Mouse (Mus musculus): ENCODE data around the gene Slc13a4. TPM values are rescaled to one million over a fixed set of nuclear protein-coding genes. Genes with fewer than 3 reads are reported as not detected.

The Slc13a4 gene
- total RNA-seq, 2 experiments from 2014 or later: 0.46 TPM

- no peak for DNase-seq
Observed at GRCm38 (mm10) chr6:35302581-35302980, 5.3 kb downstream of the Slc13a4 start.

GRCm38 (mm10) chr6:35298323-35298722 is 9.6 kb downstream of the Slc13a4 start:
- no peak for DNase-seq

- DNase-seq: no peak
Observed at GRCm38 (mm10) chr6:35297516-35298227, 10.3 kb downstream of the Slc13a4 start.

- DNase-seq: peak; percentile 86
Observed at GRCm38 (mm10) chr6:35297001-35297400, 10.9 kb downstream of the Slc13a4 start.

- no peak for DNase-seq
Observed at GRCm38 (mm10) chr6:35294964-35295363, 13.0 kb downstream of the Slc13a4 start.

DNA sequence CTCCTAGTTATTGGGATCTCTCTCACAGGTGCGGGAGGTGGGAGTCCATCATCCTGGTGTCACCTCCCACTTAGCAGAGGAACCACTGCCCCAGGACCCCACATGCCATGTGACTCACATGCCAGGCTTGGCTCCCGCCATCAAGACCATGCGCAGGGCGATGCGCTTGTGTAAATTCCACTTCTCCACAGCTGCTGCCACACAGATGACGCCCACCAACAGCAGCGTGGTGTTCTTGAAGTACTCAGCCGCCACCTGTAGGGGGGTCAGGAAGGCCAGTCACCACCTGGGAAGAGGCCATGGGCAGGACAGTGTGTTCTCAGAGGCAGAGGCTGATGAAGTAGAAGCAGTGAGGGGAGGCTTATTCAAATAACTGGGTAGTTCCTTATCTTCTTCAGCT is 18.3 kb downstream of the Slc13a4 start:
- DNase-seq: no peak

GRCm38 (mm10) chr6:35288920-35289319 is 19.0 kb downstream of the Slc13a4 start:
- DNase-seq: no peak

GRCm38 (mm10) chr6:35288114-35288761 is 19.7 kb downstream of the Slc13a4 start:
- peak; percentile 16 to 42 for DNase-seq

DNA sequence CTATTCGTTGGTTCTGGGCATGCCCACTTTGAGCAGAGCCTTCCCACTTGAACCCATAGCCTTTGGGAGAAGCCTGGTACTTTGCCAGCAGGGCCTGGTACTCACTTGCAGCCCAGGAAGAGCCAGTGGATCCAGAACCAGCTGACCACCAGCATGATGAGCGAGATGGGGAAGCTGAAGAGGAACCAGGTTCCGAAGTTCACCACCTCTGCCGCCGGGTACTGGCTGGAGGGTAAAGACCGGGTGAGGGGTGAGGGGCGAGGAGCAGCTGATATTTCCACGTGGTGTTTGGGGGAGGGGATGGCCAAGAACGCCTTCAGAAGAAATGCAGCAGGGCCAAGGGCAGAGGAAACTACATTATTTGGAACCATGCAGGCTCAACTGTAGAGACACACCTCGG is 28.6 kb downstream of the Slc13a4 start:
- no peak for DNase-seq

DNA sequence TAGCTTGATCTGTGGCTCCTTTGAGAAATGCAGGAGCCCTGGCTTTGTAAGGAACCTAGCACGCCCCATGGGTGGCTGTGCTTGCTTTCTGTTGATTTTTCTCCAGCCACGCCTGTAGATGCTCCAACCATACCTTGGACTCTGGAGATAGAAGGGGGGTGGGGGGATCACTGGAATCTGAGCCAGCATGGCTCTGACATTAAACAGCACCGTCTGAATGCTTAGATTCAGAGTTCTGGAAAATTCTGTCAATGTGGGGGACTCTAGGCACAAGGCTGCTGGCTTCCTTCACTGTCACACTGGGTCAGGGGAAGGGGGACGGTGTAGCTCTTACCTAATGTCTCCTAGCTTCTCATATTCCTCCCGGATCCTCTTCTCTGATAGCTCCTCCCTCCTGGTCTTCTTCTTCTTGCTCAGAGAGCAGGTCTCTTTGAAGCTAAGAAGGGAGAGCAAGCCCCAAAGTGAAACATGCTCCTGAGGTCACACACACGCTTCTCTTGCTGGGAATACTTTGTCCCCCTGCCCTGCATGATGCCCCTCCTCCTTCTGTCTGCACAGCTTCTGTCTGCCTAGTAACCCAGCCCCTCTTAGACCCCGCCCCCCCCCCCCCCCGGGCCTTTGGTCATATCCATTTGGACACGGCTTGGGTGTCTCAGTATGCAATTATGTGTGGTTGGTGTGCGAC is 29.9 kb downstream of the Slc13a4 start:
- DNase-seq: no peak

DNA sequence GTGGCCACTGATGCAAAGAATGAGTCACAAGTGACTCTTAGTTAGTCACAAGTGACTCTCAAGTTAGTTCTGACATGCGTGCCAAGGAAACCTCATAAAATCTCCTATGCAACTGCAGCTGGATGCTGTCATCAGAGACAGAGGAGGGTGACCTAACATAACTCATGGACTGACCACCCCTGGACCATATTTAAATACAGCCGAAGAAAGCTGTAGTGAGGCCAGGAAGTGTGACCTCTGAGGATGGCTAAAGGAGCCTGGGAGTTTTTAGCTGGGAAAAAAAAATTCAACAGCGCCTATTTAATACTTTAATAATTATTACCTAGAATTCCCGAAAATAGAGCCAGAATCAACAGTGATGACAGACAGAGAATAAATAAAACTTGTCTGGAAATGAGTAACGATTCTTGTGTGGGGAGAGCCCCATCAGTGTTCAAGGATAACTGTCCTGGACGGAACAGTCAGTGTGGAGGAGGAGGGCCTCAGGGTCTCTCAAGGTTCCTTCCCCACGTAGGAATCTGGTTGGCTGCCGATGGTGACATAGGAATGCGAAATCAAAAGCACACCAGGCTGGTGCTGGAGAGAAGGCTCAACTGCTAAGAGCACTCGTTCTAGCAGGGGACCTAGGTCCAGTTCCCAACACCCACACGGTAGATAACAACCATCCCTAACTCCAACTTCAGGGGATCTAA is 34.4 kb downstream of the Slc13a4 start:
- DNase-seq: no peak

GRCm38 (mm10) chr6:35271868-35272765 is 35.8 kb downstream of the Slc13a4 start:
- DNase-seq: no peak

DNA sequence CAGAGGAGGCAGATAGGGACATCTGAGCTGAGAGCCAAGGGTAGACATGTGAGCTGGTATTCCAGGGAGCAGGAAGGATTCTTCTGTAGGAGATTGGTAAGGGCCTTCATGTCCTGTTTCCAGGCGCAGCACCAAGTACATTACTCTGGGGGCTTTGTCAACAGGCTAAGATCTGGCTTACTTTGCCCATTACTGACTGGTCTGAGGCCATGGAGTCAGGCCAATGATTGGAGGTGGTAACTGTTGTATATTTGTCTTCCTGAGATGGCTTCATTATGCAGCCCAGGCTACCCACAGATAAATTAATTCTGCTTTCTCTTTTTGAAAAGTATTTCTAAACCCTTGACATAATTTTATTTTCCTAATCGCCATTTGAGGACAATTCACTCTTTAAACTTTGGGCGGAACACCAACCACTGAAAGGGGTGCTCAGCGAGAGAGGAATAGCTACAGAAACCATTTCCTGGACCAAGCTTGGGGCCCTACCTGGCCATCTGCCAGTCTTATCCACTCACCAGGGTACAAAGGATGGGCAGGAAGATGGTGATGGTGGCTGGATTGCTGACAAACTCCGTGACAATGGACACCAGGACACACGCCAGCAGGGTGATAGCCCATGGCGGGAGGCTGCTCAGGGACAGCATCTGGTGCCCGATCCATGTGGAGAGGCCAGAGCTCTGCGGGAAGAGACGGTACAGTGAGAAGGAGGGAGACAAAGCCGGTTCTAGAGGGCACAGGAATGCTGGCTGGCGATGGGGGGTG is 36.7 kb downstream of the Slc13a4 start:
- no peak for DNase-seq

DNA sequence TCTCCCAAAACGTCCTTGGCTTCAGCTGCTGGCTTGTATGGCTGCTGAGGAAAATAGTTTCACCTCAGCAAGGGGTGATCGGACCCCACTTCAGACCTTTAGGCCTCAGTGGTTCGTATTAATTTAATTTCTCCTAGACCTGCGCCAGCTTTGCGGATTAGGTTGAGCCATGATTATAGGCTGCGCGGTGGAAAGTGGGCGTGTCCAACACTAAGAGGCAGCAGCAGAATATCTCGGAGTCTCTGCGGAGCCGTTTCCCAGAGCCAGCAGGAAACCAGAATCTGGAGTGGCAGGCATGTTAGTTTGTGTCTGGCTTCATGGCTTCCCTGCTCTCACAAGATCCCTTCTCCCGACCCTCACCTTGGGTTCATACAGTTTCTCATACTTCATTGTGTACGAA is 38.3 kb downstream of the Slc13a4 start:
- DNase-seq: no peak

GRCm38 (mm10) chr6:35268711-35269110 is 39.2 kb downstream of the Slc13a4 start:
- DNase-seq: no peak

DNA sequence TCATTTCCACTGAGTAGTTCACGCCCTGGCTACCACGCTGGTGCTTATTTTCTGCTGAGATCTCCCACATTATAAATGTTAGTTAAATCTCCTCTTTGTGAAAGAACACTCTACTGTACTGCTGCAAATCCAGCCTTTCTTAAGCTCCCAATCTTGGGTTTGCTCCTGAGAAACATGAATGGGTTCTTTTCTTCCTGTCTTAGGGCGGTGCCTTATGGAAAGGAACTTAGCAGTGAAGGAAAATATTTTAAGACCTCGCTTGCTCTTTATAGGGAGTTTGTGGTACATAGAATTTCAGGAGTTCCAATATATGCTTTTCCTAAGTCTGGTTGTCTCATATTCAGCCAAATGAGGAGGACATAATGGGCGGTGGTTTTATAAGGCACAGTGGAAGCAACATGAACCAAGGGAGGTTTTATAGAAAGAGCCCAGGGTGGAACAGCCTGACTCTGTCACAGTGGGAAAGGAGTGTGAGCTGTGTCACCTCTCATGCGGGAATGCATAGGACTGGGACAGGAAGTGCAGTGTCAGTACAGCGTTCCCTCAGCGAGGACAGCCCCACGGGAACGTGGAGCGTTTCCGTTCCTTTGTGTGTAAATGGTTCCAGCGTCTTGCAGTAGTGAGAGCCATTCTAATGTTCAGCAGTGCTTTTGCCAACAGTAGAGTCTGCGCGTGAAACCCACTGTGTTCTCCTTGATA is 42.2 kb downstream of the Slc13a4 start:
- no peak for DNase-seq

GRCm38 (mm10) chr6:35260531-35260930 is 47.4 kb downstream of the Slc13a4 start:
- no peak for DNase-seq

GRCm38 (mm10) chr6:35259526-35259925 is 48.4 kb downstream of the Slc13a4 start:
- DNase-seq: peak; percentile 71

DNA sequence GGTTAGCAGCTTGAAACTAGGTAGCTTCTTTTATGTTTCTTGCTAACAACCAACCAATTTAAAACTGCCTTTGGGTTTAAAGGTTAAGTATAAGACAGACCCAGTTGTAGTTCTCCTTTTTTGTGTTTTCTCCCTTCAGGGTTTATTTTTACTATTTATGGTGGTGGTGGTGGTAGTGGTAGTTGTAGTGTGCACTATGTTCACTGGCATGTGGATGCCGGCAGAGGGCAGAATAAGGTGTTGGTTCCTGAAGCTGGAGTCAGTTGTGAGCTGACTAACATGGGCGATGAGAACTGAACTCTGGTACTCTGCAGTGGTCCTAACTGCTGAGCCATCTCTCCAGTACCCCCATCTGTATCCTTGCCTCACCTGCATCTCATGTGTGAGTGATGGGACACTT is 49.0 kb downstream of the Slc13a4 start:
- no peak for DNase-seq

GRCm38 (mm10) chr6:35257626-35258190 is 50.2 kb downstream of the Slc13a4 start:
- DNase-seq: no peak
